Mouse (Mus musculus): ENCODE results near the gene Doc2g.

DNA sequence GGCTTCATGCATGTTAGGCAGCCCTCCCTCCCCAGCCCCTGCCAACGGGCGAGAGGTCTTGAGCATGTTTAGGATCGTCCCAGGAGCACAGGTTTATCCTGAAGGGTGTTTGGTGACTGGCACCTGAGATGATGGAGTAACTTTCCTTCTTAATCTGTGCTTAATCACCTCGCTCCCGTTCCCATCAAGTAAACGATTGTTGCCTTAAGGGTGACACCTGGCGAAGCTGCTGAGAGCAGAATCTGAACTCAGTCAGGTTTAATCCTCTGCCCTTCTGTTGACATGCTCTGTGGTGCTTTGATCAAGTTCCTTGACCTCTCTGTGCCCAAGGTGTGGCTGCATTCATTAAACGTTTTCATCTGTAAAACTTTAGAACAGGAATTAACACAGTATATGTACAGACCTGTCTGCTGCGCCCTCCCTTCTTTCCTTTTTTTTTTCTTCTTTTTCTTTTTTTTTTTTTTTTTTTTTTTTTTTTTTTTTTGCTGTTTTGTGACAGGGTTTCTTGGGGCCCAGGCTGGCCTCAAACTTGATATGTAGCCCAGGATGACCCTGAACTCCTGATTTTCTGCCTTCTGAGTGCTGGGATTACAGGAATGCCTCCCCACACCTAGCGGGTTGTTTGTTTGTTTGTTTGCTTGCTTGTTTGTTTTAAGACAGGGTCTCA is 14.9 kb downstream of the Doc2g start:
- TF ChIP-seq CTCF (IDR thresholded peaks at IDR 0.05; ENCODE audit: low read depth) (no peak), EP300 (IDR thresholded peaks at IDR 0.05; ENCODE audit: low read depth) (no peak)

Data from liver, embryonic 14.5 days (tissue).